Mouse (Mus musculus) liver, adult 2 months (tissue): ENCODE results near the gene Akt1. TPM values are rescaled to one million over a fixed set of nuclear protein-coding genes. Genes with fewer than 3 reads are reported as not detected.

ENCODE experiments used
- DNase-seq: peaks from one replicate; pipeline ENCODE4 v3.0.0-alpha.2; 2011; ENCODE audit warnings: low read depth, low spot score; ENCODE audit errors: extremely low read depth
- H3K27ac ChIP-seq: fragments of 200-500 bp; replicated peaks from 2 replicates; pipeline ENCODE4 v1.5.1; 2012; ENCODE audit warnings: low read depth, mild to moderate bottlenecking, control low read depth, inconsistent platforms, low read length; ENCODE audit not compliant: insufficient read depth
- H3K27me3 ChIP-seq: fragments of 200-500 bp; 2 replicates; pipeline ENCODE4 v1.6.1; 2012; ENCODE audit warnings: mild to moderate bottlenecking, moderate library complexity, low read length, inconsistent platforms; ENCODE audit not compliant: control insufficient read depth, insufficient read depth
- H3K36me3 ChIP-seq: fragments of 200-500 bp; 2 replicates; pipeline ENCODE4 v1.6.1; 2012; ENCODE audit warnings: low read length, inconsistent platforms; ENCODE audit not compliant: control insufficient read depth, insufficient read depth
- H3K4me1 ChIP-seq: fragments of 200-500 bp; 2 replicates; pipeline ENCODE4 v1.6.1; 2011; ENCODE audit warnings: low read length; ENCODE audit not compliant: control insufficient read depth, insufficient read depth
- H3K4me3 ChIP-seq: fragments of 200-500 bp; 2 replicates; pipeline ENCODE4 v1.5.1; 2011; ENCODE audit warnings: low read depth, mild to moderate bottlenecking, control low read depth, low read length, moderate library complexity; ENCODE audit not compliant: insufficient read depth
- H3K79me2 ChIP-seq: fragments of 200-500 bp; 2 replicates; pipeline ENCODE4 v1.6.1; 2012; ENCODE audit warnings: inconsistent platforms, mild to moderate bottlenecking, low read length, moderate library complexity; ENCODE audit not compliant: control insufficient read depth, insufficient read depth
- H3K9ac ChIP-seq: fragments of 200-500 bp; 2 replicates; pipeline ENCODE4 v1.6.1; 2012; ENCODE audit warnings: low read depth, mild to moderate bottlenecking, control low read depth, inconsistent platforms, low read length
- CTCF ChIP-seq: fragments of 200-500 bp; IDR thresholded peaks from 2 replicates; pipeline ENCODE4 v1.5.1; 2011; ENCODE audit warnings: low read depth, low read length, control low read depth
- POLR2A ChIP-seq: fragments of 200-500 bp; IDR thresholded peaks from 2 replicates; pipeline ENCODE4 v1.6.1; 2011; ENCODE audit warnings: low read length, control low read depth; ENCODE audit not compliant: insufficient read depth; ENCODE audit errors: extremely low read depth
- WGBS: fragments of 180-500 bp; shearing (Covaris S2); methylation state at CpG from one replicate; pipeline ENCODE4 v1.1.7; 2018; 5-methylcytosine and 5-hydroxymethylcytosine counted together
- polyA plus RNA-seq: library from polyadenylated mRNA; depleted of rRNA; stranded (reverse); fragments of >200 nt; gene quantifications from 2 replicates; pipeline ENCODE4 v1.2.3, GENCODE M21; 2012
- total RNA-seq: library from RNA; depleted of rRNA; stranded (reverse); fragments of >200 nt; gene quantifications from 2 replicates; pipeline ENCODE4 v1.2.3, GENCODE M21; 2014

Akt1 gene
- total and polyA plus RNA-seq, 2 experiments, result 31.8 to 60.5 TPM

DNA sequence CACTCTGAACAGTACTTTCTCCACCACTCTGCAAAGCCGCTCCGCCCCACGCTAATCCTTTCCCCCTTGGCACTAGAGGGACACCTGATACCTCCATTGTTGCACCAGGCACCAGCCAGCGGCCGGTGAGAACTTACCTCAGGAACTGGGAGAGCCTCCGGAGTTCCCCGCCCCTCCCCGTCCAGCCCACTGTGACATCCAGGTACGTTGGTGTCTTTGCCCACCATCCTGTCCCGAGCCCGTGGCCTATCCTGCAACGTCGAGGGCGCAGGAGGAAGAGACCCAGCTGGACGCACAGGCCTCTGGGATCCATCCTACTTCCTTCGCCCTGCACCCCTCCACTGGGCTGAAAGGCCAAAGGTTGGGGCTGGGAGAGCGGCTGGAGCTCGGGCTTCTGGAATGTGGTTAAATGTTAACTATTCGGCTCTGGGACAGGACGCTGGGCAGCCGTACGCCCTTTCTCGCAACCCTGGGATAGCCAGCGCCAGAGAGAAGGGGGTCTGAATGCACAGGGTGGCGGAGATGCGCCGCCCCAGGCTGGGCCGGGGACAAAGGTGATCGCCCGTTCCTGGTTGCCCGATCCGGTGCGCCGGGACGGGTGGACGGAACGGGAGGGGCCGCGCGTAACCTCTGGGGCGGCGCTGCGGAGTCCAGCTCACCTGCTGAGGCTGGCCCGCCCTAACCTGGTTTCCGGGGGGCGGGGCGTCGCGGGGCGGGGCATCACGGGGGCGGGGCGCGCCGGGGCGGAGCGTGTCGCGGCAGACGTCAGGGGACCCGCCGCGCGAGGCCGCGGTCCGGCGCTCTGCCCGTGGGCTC is 46.9 kb upstream of the Akt1 start:
- Histone ChIP-seq H3K27me3 (no peaks in the 10 kb centered on the region), H3K9ac (peak overlapping the region; percentile 82), H3K27ac (peak overlapping the region; percentile 91), H3K36me3 (no peaks in the 10 kb centered on the region), H3K4me3 (peak overlapping the region; percentile 94), H3K4me1 (peaks cover 10% of the 10 kb centered on the region), H3K79me2 (peaks cover 25% of the 10 kb centered on the region; the same call in 1 of the 2 replicates)
- WGBS, result 4% methylated on average over 63 of the region's 69 CpGs
- TF ChIP-seq CTCF (no peak), POLR2A (peak; percentile 63)
- peak; percentile 87 for DNase-seq

DNA sequence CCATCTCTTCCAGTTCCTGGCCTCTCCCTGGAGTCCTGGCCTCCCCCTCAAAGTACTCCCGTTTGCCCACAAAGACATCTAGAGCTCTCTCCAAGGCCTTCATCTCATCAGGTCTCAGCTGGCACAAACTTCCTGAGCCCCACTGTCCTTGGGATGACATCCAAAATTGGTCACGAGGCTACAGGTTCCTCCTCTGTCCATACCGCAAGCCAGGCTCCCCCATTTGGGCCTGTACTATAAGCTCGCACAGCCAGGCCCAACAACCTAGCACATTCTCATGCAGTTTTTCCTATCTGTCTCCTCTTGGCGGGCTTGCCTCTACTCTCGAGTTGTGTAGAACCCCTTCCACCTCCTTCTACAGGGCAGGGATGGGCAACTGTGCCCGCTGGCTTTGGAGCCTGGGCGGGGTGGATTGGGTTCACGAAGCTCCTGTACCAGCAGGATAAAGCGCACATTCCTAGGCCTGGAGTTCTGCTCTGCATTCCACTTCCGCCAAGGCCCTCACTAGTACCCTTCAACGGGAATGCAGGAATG is 46.3 kb upstream of the Akt1 start:
- Histone ChIP-seq H3K36me3 (no peaks in the 10 kb centered on the region; the same call in 1 of the 2 replicates), H3K9ac (peak overlapping the region; percentile 82), H3K27me3 (no peaks in the 10 kb centered on the region), H3K4me1 (peaks cover 10% of the 10 kb centered on the region), H3K27ac (peak overlapping the region; percentile 91), H3K79me2 (peaks cover 20% of the 10 kb centered on the region; the same call in 1 of the 2 replicates), H3K4me3 (peak overlapping the region; percentile 81)
- TF ChIP-seq POLR2A, result no peak
- no peak for TF ChIP-seq CTCF
- peak; percentile 70 for DNase-seq
- 18% methylated on average over 12 of the region's 12 CpGs for WGBS

DNA sequence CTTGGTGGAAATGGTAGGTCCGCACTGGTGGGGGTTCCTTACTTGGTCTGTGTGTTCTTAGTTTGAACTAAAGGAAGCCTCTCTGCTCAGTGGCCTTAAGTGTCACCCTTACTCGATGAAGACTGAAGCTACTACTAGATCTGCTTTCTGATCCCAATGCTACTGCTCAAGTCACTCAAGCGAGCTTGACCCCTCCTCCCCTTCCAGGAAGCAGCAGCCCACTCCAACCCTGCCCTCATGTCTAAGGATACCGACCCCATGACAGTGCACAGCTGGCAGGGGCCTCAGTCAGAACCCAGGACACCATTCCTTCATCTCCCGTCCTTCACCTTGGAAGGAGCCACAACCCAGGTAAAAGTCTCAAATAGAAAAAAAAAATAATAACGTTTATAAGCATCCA is 45.5 kb upstream of the Akt1 start, which contains the start of gene Cep170b:
Gene Cep170b (plus strand): TSS at position 240 of the 400 bp plus-strand sequence.
- 28% methylated on average over 6 of the region's 6 CpGs for WGBS
- Histone ChIP-seq H3K36me3 (no peaks in the 10 kb centered on the region; the same call in 1 of the 2 replicates), H3K79me2 (peaks cover 20% of the 10 kb centered on the region; the same call in 1 of the 2 replicates), H3K9ac (peak within 1 kb of the TSS; percentile 82), H3K4me3 (peak within 1 kb of the TSS; percentile 81), H3K27me3 (no peaks in the 10 kb centered on the region), H3K27ac (peak within 1 kb of the TSS; percentile 91), H3K4me1 (peaks cover 10% of the 10 kb centered on the region)
- DNase-seq, result no peak
- TF ChIP-seq POLR2A (no peak), CTCF (no peak)

DNA sequence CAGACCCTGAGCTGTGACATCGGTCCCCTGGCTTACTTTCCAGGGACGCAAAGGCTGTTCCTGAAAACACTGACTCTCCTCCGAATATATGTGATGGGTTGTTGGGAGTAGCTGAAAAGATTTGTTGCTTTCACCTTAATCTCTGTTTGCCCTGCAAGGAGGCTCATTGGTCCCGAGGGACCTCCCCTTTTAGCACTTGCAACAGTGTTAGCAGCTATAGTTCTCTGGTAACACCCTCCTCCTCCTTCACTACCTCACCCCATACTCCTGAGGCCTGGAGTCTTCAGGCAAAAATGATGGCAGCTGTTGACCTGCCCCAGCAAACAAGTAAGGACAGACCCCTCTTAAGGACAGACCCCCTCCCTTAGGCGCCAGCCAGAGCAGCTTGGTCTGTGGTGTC is 44.3 kb upstream of the Akt1 start:
- H3K4me3 ChIP-seq, result no peak overlapping the region
- H3K4me1 ChIP-seq, result peaks cover 15% of the 10 kb centered on the region
- no peaks in the 10 kb centered on the region for H3K27me3 ChIP-seq
- DNase-seq, result no peak
- no peak for TF ChIP-seq POLR2A
- no peak for TF ChIP-seq CTCF
- peaks cover 12% of the 10 kb centered on the region; the same call in 1 of the 2 replicates for H3K79me2 ChIP-seq
- H3K27ac ChIP-seq, result no peak overlapping the region
- 73% methylated on average over 5 of the region's 5 CpGs for WGBS
- no peaks in the 10 kb centered on the region; the same call in 1 of the 2 replicates for H3K36me3 ChIP-seq
- no peak overlapping the region for H3K9ac ChIP-seq

DNA sequence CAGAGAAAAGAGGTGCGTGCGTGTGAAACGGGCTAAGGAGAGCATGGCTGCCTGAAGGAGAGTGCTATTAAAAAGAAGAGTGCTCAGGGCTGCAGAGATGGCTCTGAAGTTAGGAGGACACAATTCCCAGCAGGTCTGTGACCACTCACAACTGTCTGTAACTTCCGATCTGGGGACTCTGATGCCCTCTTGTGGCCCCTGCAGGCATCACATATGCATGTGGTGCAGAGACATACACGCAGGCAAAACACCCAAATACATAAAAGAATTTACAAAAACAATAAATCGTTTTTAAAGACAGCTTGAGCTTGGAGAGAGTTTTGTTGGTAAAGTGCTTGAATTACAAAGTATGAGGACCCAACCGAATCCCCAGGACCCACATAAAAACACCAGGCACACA is 42.5 kb upstream of the Akt1 start:
- Histone ChIP-seq H3K27me3 (no peaks in the 10 kb centered on the region), H3K9ac (no peak overlapping the region), H3K4me1 (peaks cover 13% of the 10 kb centered on the region; the same call in 1 of the 2 replicates), H3K4me3 (no peak overlapping the region), H3K36me3 (no peaks in the 10 kb centered on the region; the same call in 1 of the 2 replicates), H3K79me2 (peaks cover 6% of the 10 kb centered on the region; the same call in 1 of the 2 replicates), H3K27ac (no peak overlapping the region)
- 54% methylated on average over 7 of the region's 7 CpGs for WGBS
- no peak for DNase-seq
- TF ChIP-seq CTCF, result peak; percentile 72
- no peak for TF ChIP-seq POLR2A

DNA sequence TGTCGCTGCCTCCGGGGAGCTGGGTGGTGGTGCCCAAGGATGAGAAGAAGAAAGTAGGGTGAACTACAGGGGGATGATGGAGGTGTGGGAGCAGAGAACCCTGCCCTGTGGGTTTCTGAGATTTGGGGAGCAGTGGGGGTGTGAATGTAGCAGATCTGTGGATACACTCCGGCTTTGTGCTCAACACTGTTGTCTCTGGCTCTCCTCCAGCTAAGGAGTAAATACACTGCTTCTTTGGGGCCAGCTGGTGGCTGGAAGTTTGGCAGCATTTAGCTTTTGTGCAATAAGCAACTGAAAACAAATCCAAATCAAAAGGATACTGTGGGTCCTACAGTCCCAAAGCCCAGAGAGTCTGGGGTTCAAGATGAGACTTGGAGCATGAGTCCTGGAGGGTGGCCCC is 39.3 kb upstream of the Akt1 start:
- Histone ChIP-seq H3K4me3 (no peak overlapping the region), H3K4me1 (peaks cover 7% of the 10 kb centered on the region; the same call in 1 of the 2 replicates), H3K27me3 (no peaks in the 10 kb centered on the region), H3K79me2 (no peaks in the 10 kb centered on the region), H3K9ac (no peak overlapping the region), H3K27ac (no peak overlapping the region), H3K36me3 (no peaks in the 10 kb centered on the region; the same call in 1 of the 2 replicates)
- 26% methylated on average over 3 of the region's 3 CpGs for WGBS
- DNase-seq, result peak; percentile 89
- TF ChIP-seq POLR2A, result no peak
- TF ChIP-seq CTCF, result no peak
